Mouse (Mus musculus) liver, postnatal 0 days (tissue): ENCODE measurements around the gene Cdk14. TPM values are rescaled to one million over a fixed set of nuclear protein-coding genes. Genes with fewer than 3 reads are reported as not detected.

Experiments used
- ATAC-seq: fragments of 200-750 bp; cut with Nextera tagmentation; 2 replicates; pipeline ENCODE4 v1.8.0; 2017; ENCODE audit warnings: mild to moderate bottlenecking, moderate library complexity
- DNase-seq: peaks from one replicate; pipeline ENCODE4 v3.0.0-alpha.2; 2016
- H3K27ac ChIP-seq: fragments of 300-500 bp; sonication (generic); 2 replicates; pipeline ENCODE4 v1.5.1; 2014; ENCODE audit warnings: antibody characterized with exemption, moderate library complexity, mild to moderate bottlenecking, low read depth
- H3K27me3 ChIP-seq: fragments of 300-500 bp; sonication (generic); 2 replicates; pipeline ENCODE4 v1.6.1; 2014; ENCODE audit warnings: low read length, control low read depth, mixed read lengths; ENCODE audit not compliant: insufficient read depth
- H3K36me3 ChIP-seq: fragments of 300-500 bp; sonication (generic); replicated peaks from 2 replicates; pipeline ENCODE4 v1.6.1; 2014; ENCODE audit warnings: mild to moderate bottlenecking, control low read depth, low read length, moderate library complexity, mixed read lengths; ENCODE audit not compliant: insufficient read depth
- H3K4me1 ChIP-seq: fragments of 300-500 bp; sonication (generic); 2 replicates; pipeline ENCODE4 v1.6.1; 2014; ENCODE audit warnings: antibody characterized with exemption, mild to moderate bottlenecking, control low read depth; ENCODE audit not compliant: insufficient read depth
- H3K4me2 ChIP-seq: fragments of 300-500 bp; sonication (generic); 2 replicates; pipeline ENCODE4 v1.6.1; 2014; ENCODE audit warnings: low read depth, mild to moderate bottlenecking, low read length, moderate library complexity, mixed read lengths
- H3K4me3 ChIP-seq: fragments of 300-500 bp; sonication (generic); 2 replicates; pipeline ENCODE4 v1.5.1; 2014; ENCODE audit warnings: low read depth, low read length
- H3K9ac ChIP-seq: fragments of 300-500 bp; sonication (generic); replicated peaks from 2 replicates; pipeline ENCODE4 v1.6.1; 2014; ENCODE audit warnings: mild to moderate bottlenecking, moderate library complexity
- H3K9me3 ChIP-seq: fragments of 300-500 bp; sonication (generic); 2 replicates; pipeline ENCODE4 v1.6.1; 2016; ENCODE audit warnings: mild to moderate bottlenecking, control low read depth, low read length, mixed read lengths
- CTCF ChIP-seq: sonication (generic); IDR thresholded peaks from 2 replicates; pipeline ENCODE4 v1.5.1; 2016; ENCODE audit warnings: antibody characterized with exemption, low read depth
- EP300 ChIP-seq: IDR thresholded peaks from 2 replicates; pipeline ENCODE4 v1.6.1; 2016; ENCODE audit warnings: antibody characterized with exemption, low read depth, mild to moderate bottlenecking
- WGBS: fragments of 180-500 bp; shearing (Covaris S2); extraction: QIAGEN DNeasy Blood & Tissue Kit; methylation state at CpG from one replicate; pipeline ENCODE4 v1.1.7; 2014; ENCODE audit not compliant: insufficient replicate concordance; 5-methylcytosine and 5-hydroxymethylcytosine counted together
- polyA plus RNA-seq: library from polyadenylated mRNA; unstranded; fragments of >200 nt; fragmentation: Nextera tagmentation; extraction: Ambion mirVana; gene quantifications from 2 replicates; pipeline ENCODE4 v1.2.1, GENCODE M21; 2015

The Cdk14 gene
- polyA plus RNA-seq, 1 experiment from 2014 or later, result 1.1 TPM

DNA sequence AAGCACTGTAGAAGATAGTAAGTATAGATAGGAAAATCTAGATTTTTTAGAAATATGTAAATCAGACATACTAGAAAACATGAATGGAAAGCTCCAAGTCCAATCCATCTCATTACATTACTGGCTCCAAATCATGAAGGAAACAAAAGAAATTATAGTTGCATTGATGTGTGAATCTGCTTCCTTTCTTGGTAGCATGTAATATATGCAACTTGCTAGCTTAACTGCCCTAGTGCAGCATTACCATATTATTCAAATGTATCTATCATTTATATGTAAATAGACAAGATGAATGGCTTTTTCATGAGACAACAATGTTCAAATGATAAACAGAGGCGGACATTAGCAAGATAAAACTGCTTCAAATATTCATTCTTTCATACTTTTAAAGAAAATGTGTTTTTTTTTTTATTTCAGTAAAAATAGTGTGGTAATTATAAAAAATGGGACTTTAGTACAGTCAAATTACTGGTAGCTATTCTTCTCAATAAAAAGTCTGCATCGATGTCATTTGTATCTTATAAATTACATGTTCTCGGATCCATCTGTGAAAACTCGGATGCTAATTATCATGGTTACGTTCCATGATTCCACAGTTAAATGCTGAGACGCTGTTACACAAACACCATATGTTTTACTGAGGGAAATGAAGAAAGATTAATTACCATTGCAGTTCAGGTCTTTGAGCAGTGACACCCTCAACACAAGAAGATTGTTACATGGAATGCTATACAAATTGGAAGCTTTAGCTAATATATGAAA lies 285.8 kb downstream of the Cdk14 start:
- Histone ChIP-seq H3K9me3 (no peaks in the 10 kb centered on the region), H3K4me3 (no peak overlapping the region), H3K4me1 (no peaks in the 10 kb centered on the region), H3K27me3 (no peaks in the 10 kb centered on the region), H3K36me3 (no peaks in the 10 kb centered on the region), H3K4me2 (no peak overlapping the region), H3K9ac (no peak overlapping the region), H3K27ac (no peak overlapping the region)
- ATAC-seq (no peak), DNase-seq (no peak)
- TF ChIP-seq CTCF, result no peak
- TF ChIP-seq EP300, result no peak
- 85% methylated on average over 6 of the region's 6 CpGs for WGBS

DNA sequence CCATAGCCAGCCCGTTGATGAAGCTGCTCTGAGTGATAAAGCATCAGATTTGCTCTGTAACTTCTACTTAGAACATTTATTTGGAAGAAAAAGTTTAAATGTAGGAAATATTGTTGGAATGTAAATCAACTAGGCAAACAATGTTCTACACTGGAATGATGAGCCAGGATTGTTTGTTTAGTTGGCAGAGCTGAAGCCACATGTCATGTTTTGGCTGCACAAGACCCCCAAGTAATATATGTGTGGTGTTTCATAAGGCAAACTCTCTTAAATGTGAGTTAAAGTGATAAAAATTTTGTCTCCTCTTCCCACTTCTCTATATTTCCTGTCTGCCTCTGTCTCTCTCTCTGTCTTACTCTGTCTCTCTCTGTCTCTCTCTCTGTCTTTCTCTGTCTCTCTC lies 291.3 kb downstream of the Cdk14 start:
- no peaks in the 10 kb centered on the region for H3K9me3 ChIP-seq
- no peak overlapping the region for H3K4me3 ChIP-seq
- TF ChIP-seq EP300 (no peak), CTCF (no peak)
- H3K27ac ChIP-seq, result no peak overlapping the region
- WGBS, result 76% methylated on average over 1 of the region's 1 CpGs
- no peak overlapping the region for H3K9ac ChIP-seq
- no peaks in the 10 kb centered on the region for H3K27me3 ChIP-seq
- no peaks in the 10 kb centered on the region for H3K36me3 ChIP-seq
- ATAC-seq, result no peak
- DNase-seq, result no peak
- no peaks in the 10 kb centered on the region for H3K4me1 ChIP-seq
- H3K4me2 ChIP-seq, result no peak overlapping the region

DNA sequence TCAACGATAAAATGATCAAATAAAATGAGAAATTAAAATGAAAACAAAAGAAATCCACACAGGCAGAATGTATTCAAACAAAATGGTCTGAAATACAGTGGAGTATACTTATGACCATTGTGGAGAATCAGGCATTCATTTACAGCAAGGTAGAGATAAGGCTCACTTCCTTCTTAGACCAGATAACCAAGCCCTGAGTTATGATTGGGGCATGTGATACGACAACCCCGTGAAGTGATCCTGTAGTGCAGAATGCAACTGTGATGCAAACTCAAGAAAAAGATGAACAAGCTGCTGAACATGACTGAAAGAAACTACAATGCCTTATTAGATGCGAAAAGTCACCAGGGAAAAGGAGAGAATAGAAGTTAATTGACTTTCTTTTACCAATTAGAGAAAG lies 295.5 kb downstream of the Cdk14 start:
- Histone ChIP-seq H3K27me3 (no peaks in the 10 kb centered on the region), H3K36me3 (no peaks in the 10 kb centered on the region), H3K27ac (no peak overlapping the region), H3K4me3 (no peak overlapping the region), H3K9ac (no peak overlapping the region), H3K4me2 (no peak overlapping the region), H3K9me3 (no peaks in the 10 kb centered on the region), H3K4me1 (no peaks in the 10 kb centered on the region)
- 68% methylated on average over 4 of the region's 4 CpGs for whole genome bisulfite sequencing
- TF ChIP-seq CTCF, result no peak
- no peak for TF ChIP-seq EP300
- DNase-seq, result no peak
- no peak for ATAC-seq

DNA sequence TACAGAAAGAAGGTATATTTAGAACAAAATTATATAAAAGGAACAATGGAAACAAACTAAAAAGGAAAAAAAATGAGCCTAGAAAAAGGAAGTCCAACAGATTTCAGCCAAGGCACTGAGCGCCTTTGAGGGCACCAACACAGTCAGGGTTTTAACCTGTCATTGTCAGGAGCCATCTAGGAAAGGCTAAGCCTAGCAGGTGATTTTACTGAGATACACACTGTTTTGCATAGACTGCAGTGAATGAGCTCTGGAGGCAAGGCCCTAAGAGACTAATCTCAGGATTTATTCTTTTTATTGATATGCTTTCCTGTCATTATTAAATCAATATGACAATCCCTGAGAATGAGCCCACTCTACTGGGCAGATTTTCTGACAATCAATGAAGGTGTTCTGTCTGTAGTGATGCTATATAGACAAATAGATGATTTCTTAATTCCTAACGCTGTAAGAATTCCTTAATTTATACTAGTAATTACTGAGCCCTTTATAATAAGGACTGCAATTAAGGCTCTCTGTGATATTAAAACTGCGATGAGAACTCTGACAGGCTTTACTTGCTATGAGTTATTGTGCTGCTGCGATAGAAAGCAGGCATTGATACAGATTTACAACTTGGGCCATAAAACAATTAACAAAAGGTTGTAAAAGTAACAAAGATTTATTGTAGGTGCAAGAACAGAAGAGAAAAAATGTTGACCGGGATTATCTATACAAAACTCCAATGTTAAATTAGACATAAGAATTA lies 303.2 kb downstream of the Cdk14 start:
- Histone ChIP-seq H3K27me3 (no peaks in the 10 kb centered on the region), H3K27ac (no peak overlapping the region), H3K4me3 (no peak overlapping the region), H3K36me3 (no peaks in the 10 kb centered on the region), H3K9me3 (no peaks in the 10 kb centered on the region), H3K4me2 (no peak overlapping the region), H3K9ac (no peak overlapping the region), H3K4me1 (no peaks in the 10 kb centered on the region)
- WGBS, result 69% methylated on average over 5 of the region's 5 CpGs
- ATAC-seq (no peak), DNase-seq (no peak)
- TF ChIP-seq CTCF, result no peak
- no peak for TF ChIP-seq EP300

DNA sequence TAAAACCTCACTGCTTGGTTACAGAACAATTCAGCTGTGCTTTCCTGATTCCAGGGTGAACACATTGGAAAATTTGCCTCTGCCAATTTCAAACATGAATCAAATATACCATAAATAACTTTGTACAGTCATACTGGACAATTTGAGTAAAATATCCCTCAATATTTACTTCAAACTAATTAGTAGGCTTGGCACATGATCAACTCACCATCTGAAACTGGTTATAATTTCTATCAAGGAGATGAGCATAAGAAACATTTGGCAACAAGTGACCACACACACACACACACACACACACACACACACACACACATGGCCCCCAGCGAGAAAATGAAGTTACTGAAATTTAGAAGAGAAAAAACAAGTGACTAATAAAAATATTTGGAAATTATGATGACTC lies 304.6 kb downstream of the Cdk14 start:
- TF ChIP-seq EP300 (no peak), CTCF (no peak)
- no peak for ATAC-seq
- Histone ChIP-seq H3K9ac (no peak overlapping the region), H3K27me3 (no peaks in the 10 kb centered on the region), H3K27ac (no peak overlapping the region), H3K4me2 (no peak overlapping the region), H3K9me3 (no peaks in the 10 kb centered on the region), H3K4me3 (no peak overlapping the region), H3K4me1 (no peaks in the 10 kb centered on the region), H3K36me3 (no peaks in the 10 kb centered on the region)
- 74% methylated on average over 1 of the region's 1 CpGs for WGBS
- no peak for DNase-seq

DNA sequence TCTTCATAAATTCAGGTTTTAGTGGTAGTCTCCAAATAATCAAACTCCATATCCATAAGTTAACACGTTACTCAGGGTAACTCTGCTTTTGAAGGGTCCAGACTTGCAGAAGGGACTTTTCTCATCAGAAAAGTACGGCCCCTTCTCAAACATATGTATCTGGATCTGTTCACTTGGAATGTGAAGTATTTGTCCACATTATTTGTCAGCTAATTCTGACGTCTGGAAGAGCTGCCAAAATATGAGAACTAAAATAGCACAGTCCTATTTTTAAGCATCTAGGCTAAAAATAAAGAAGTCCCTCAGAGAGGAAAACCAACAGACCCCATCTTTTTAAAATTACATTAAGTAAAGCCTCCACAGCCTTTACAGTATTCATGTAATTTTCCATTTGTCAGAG lies 310.5 kb downstream of the Cdk14 start:
- no peak overlapping the region for H3K4me3 ChIP-seq
- no peak for DNase-seq
- no peak overlapping the region for H3K27ac ChIP-seq
- H3K36me3 ChIP-seq, result no peaks in the 10 kb centered on the region
- no peaks in the 10 kb centered on the region for H3K27me3 ChIP-seq
- no peak for ATAC-seq
- no peaks in the 10 kb centered on the region for H3K9me3 ChIP-seq
- 51% methylated on average over 3 of the region's 3 CpGs for WGBS
- TF ChIP-seq EP300 (no peak), CTCF (no peak)
- H3K4me1 ChIP-seq, result no peaks in the 10 kb centered on the region
- no peak overlapping the region for H3K4me2 ChIP-seq
- no peak overlapping the region for H3K9ac ChIP-seq
